ENCODE assay signal across 16 mouse cellular contexts in the genomic region with DNA sequence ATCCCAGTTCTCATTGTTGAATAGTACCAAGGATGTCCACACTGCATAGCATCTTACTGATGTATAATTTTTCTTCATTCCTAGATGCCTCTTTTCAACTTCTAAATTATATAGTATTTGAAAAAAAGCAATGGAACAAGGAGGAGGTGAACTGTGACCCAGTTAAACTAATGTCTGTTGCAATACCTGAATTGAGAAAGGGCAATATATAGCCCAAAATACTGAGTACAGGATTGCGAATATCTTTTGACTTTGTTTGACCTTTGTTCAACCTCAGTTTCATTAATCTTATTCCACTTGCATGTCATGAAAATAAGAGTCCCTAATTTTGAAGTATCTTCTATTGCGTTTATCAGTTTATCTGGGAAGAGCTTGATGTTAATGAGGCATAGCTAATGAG.
"Had no signal": no experiment of that assay in that cellular context is flagged by ENCODE, and none has a peak within 500 bp of the region (broad histone marks: within the 10 kb centered on the region; RNA-seq: fewer than 3 reads in every experiment).

No protein-coding gene starts in this region.

- DNase-seq: retina, postnatal 1 day; right cerebral cortex, adult 18-20 months; right cerebral cortex, postnatal 14 days; right cerebral cortex, postnatal 25 days; right cerebral cortex, postnatal 4 days; spleen, adult 18-20 months; thymus, adult 18-20 months; thymus, adult 2 months; thymus, postnatal 14 days; thymus, postnatal 25 days; thymus, postnatal 36 days; thymus, postnatal 4 days had no signal

- H3K4me2 ChIP-seq: neural tube, embryonic 13.5 days; neural tube, embryonic 15.5 days; stomach, embryonic 15.5 days had no signal

- H3K4me1 ChIP-seq: neural tube, embryonic 13.5 days; neural tube, embryonic 15.5 days; stomach, embryonic 15.5 days had no signal

- H3K9me3 ChIP-seq: neural tube, embryonic 13.5 days; neural tube, embryonic 15.5 days; stomach, embryonic 15.5 days had no signal

- H3K27me3 ChIP-seq: neural tube, embryonic 13.5 days; neural tube, embryonic 15.5 days; stomach, embryonic 15.5 days had no signal

- H3K4me3 ChIP-seq: neural tube, embryonic 13.5 days; neural tube, embryonic 15.5 days; stomach, embryonic 15.5 days had no signal

- H3K9ac ChIP-seq: neural tube, embryonic 13.5 days; neural tube, embryonic 15.5 days; stomach, embryonic 15.5 days had no signal

- H3K27ac ChIP-seq: neural tube, embryonic 13.5 days; neural tube, embryonic 15.5 days; stomach, embryonic 15.5 days; stomach, postnatal 0 days had no signal
